Mouse (Mus musculus) ovary, postnatal 10 days (tissue): Measurements from ENCODE around the gene Wnt3a.

Source experiments
- DNase-seq: peaks from one replicate; pipeline ENCODE4 v3.0.0; 2022; ENCODE audit warnings: low spot score

Gene Wnt3a

GRCm38 (mm10) chr11:59262308-59262707 is 28.2 kb downstream of the Wnt3a start:
- DNase-seq: no peak

GRCm38 (mm10) chr11:59260706-59261493 is 29.7 kb downstream of the Wnt3a start:
- no peak for DNase-seq

- DNase-seq: no peak
Observed at GRCm38 (mm10) chr11:59259647-59260046, 30.9 kb downstream of the Wnt3a start.

- DNase-seq: no peak
Observed at GRCm38 (mm10) chr11:59248101-59248500, 42.5 kb downstream of the Wnt3a start.

GRCm38 (mm10) chr11:59243856-59244255 is 46.7 kb downstream of the Wnt3a start:
- no peak for DNase-seq

GRCm38 (mm10) chr11:59241841-59242240 is 48.7 kb downstream of the Wnt3a start:
- no peak for DNase-seq

GRCm38 (mm10) chr11:59239796-59240195 is 50.8 kb downstream of the Wnt3a start:
- DNase-seq: no peak

- no peak for DNase-seq
Observed at GRCm38 (mm10) chr11:59239428-59239785, 51.1 kb downstream of the Wnt3a start.

- DNase-seq: no peak
Observed at GRCm38 (mm10) chr11:59238525-59239427, 51.8 kb downstream of the Wnt3a start.

- DNase-seq: no peak
Observed at GRCm38 (mm10) chr11:59232797-59233196, 57.8 kb downstream of the Wnt3a start.

- no peak for DNase-seq
Observed at GRCm38 (mm10) chr11:59230144-59230760, 60.3 kb downstream of the Wnt3a start.

GRCm38 (mm10) chr11:59228122-59228953 is 62.2 kb downstream of the Wnt3a start, which contains the start of gene Arf1:
Gene Arf1 (minus strand): TSS chr11:59228270.
- peak; percentile 93 for DNase-seq

- no peak for DNase-seq
Observed at GRCm38 (mm10) chr11:59227604-59228121, 62.9 kb downstream of the Wnt3a start.

GRCm38 (mm10) chr11:59226787-59227603 is 63.6 kb downstream of the Wnt3a start:
- DNase-seq: no peak

- DNase-seq: no peak
Observed at GRCm38 (mm10) chr11:59226251-59226650, 64.3 kb downstream of the Wnt3a start.

GRCm38 (mm10) chr11:59225167-59225566 is 65.4 kb downstream of the Wnt3a start:
- DNase-seq: no peak

GRCm38 (mm10) chr11:59224470-59224869 is 66.1 kb downstream of the Wnt3a start:
- no peak for DNase-seq

GRCm38 (mm10) chr11:59224025-59224424 is 66.5 kb downstream of the Wnt3a start:
- DNase-seq: no peak

GRCm38 (mm10) chr11:59222306-59222705 is 68.2 kb downstream of the Wnt3a start:
- no peak for DNase-seq

GRCm38 (mm10) chr11:59221604-59222003 is 68.9 kb downstream of the Wnt3a start:
- no peak for DNase-seq

- no peak for DNase-seq
Observed at GRCm38 (mm10) chr11:59219064-59219463, 71.5 kb downstream of the Wnt3a start.
